Mouse (Mus musculus) hindbrain, embryonic 10.5 days (tissue): Measurements from ENCODE around the gene Plxna4. TPM values are rescaled to one million over a fixed set of nuclear protein-coding genes. Genes with fewer than 3 reads are reported as not detected.
A peak's percentile ranks its signal among the peaks of the same experiment; 100 is the strongest.

Experiments
- DNase-seq: peaks from one replicate; pipeline ENCODE4 v3.0.0-alpha.2; 2017; ENCODE audit warnings: low spot score
- H3K27ac ChIP-seq: fragments of 300-500 bp; sonication (generic); 2 replicates; pipeline ENCODE4 v1.5.1; 2016; ENCODE audit warnings: mild to moderate bottlenecking, moderate library complexity
- H3K27me3 ChIP-seq: fragments of 300-500 bp; sonication (generic); 2 replicates; pipeline ENCODE4 v1.6.1; 2016; ENCODE audit warnings: mild to moderate bottlenecking; ENCODE audit not compliant: poor library complexity, insufficient read depth, severe bottlenecking
- H3K36me3 ChIP-seq: fragments of 300-500 bp; sonication (generic); 2 replicates; pipeline ENCODE4 v1.6.1; 2016; ENCODE audit warnings: mild to moderate bottlenecking, moderate library complexity
- H3K4me1 ChIP-seq: fragments of 300-500 bp; sonication (generic); replicated peaks from 2 replicates; pipeline ENCODE4 v1.6.1; 2016; ENCODE audit warnings: mild to moderate bottlenecking
- H3K4me3 ChIP-seq: fragments of 300-500 bp; sonication (generic); 2 replicates; pipeline ENCODE4 v1.5.1; 2016; ENCODE audit warnings: mild to moderate bottlenecking, moderate library complexity
- H3K9me3 ChIP-seq: fragments of 300-500 bp; sonication (generic); 2 replicates; pipeline ENCODE4 v1.6.1; 2016; ENCODE audit warnings: mild to moderate bottlenecking, moderate library complexity
- WGBS: fragments of 180-500 bp; shearing (Covaris S2); methylation state at CpG from one replicate; pipeline ENCODE4 v1.1.7; 2016; 5-methylcytosine and 5-hydroxymethylcytosine counted together
- polyA plus RNA-seq: library from polyadenylated mRNA; unstranded; fragments of >200 nt; fragmentation: Nextera tagmentation; extraction: Ambion mirVana; gene quantifications from 2 replicates; pipeline ENCODE4 v1.2.1, GENCODE M21; 2016

The Plxna4 gene
- polyA plus RNA-seq, 1 experiment from 2014 or later = 3.8 TPM

DNA sequence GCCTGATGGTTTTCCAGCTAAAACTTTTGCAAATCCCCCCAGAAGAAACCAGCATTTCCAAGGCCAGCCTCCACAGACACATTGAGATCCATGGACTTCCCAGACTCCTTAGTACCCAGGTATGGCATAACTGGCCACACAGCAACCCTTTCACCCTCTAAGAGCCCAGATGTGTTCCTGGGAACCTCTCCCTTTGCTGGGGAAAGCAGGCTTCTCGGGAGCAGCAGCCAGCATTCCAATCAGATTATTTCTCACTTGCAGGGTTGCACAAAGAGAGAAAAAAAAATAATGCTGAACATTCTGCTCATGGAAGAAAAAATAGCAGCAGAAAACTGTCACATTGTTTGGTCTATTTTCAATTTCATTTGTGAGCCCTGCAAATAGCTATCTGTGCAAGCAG lies 178.4 kb downstream of the Plxna4 start:
- 62% methylated on average over 1 of the region's 1 CpGs for WGBS
- Histone ChIP-seq H3K27ac (no peak overlapping the region), H3K4me3 (no peak overlapping the region), H3K9me3 (no peaks in the 10 kb centered on the region), H3K27me3 (no peaks in the 10 kb centered on the region), H3K4me1 (peaks cover 22% of the 10 kb centered on the region), H3K36me3 (no peaks in the 10 kb centered on the region)
- no peak for DNase-seq

DNA sequence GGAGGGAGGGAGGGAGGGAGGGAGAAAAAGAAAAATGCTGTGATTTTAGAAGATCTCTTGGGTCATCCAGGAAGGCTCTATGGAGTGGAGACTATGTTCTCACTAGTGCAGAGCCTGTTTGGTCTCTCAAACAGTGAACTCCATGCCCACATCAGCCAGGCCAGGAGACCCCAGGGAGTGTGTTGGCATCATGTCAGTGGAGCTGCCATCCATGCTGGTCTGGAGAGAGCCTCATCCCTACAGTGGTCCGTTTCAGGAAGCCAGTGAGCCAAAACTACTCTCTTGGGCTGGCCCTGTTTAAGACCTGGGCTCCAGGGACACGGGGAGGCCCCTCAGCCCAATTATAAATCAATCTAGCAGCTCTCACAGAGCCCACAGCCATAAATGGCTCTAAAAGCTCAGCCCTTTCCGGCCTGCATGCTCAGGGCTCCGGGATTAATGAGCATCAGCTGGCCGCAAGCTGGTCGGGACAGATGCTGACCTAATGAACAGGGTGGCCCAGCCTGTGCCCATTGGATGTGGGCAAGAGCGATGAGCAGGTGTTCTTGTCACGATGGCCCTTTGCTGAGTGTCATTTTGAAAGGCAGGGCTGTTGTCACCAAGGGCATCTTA lies 180.3 kb downstream of the Plxna4 start:
- H3K27me3 ChIP-seq = no peaks in the 10 kb centered on the region
- DNase-seq = peak; percentile 47
- no peak overlapping the region for H3K27ac ChIP-seq
- H3K36me3 ChIP-seq = no peaks in the 10 kb centered on the region
- WGBS = 74% methylated on average over 8 of the region's 8 CpGs
- H3K9me3 ChIP-seq = no peaks in the 10 kb centered on the region
- H3K4me3 ChIP-seq = no peak overlapping the region
- peaks cover 17% of the 10 kb centered on the region for H3K4me1 ChIP-seq

DNA sequence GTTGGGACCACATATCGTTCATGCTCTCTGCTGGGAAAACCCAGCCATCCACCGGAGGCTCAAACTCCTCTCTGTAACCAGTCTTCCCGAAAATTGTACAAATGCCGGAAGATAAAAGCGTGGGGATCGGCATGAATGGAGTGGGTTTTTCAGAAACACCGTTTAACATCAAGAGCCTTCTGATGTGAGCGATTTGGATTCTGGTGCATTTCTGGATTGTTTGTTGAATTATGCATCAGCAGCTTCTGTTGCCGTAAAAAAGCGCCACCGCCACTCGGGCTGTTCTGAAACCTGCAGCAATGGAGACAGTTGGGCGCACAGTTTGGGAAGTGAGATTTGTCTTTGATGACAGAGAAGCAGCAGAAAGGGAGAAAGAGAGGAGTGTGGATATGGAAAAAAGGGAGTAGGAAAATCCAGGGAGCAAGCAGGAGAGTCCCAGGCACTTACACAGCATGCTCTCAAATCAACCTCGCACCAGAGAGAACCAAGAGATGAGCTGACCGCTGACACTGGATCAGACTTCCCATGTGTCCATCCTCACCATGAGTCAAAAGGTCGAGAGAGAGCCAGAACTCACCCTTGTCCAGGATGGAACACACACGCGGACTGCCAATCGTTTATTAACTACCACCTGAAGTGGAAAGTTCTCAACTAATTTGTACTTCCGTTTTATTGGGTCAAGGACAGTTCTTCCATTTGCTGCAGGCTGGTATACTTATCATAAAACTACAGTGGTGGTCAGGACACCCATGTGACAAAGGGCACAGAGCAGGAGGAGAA lies 181.5 kb downstream of the Plxna4 start:
- H3K4me3 ChIP-seq = no peak overlapping the region
- no peaks in the 10 kb centered on the region for H3K27me3 ChIP-seq
- H3K9me3 ChIP-seq = no peaks in the 10 kb centered on the region
- DNase-seq = no peak
- H3K4me1 ChIP-seq = peaks cover 9% of the 10 kb centered on the region
- H3K27ac ChIP-seq = no peak overlapping the region
- H3K36me3 ChIP-seq = no peaks in the 10 kb centered on the region
- 90% methylated on average over 20 of the region's 20 CpGs for WGBS

DNA sequence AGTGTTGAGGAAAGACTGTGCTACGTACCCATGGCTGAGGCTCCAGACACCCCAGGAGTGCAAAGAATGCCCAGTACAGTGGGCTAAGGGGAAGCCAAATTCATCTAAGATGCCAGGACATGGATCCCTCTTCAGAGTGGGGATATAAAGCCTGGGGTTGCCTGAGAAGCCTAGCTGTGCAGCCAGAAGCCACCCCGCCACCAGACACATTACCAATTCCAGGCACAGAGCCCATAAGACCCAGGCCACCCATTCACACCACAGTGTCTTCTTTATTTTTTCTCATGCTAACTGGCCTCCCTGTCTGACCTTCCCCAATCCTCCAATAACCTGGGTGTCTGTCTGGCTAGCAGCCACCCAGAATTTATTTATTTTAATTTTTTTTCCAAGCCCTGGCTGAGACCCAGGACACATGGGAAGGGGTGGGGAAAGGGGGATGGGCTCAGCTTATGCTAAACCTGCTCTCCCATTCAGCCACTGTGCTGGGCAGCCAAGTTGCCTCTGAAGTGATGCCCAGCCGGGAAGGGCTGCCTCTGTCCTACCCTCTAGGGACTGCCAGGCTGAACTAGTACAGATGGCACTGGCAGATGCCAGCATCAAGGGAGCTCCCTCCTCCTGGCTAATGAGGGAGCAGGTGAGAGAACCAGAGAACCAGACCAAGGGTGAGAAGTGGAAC lies 185.3 kb downstream of the Plxna4 start:
- H3K4me3 ChIP-seq = no peak overlapping the region
- peaks cover 3% of the 10 kb centered on the region for H3K4me1 ChIP-seq
- H3K36me3 ChIP-seq = no peaks in the 10 kb centered on the region
- H3K27ac ChIP-seq = no peak overlapping the region
- WGBS = 82% methylated on average over 3 of the region's 3 CpGs
- H3K9me3 ChIP-seq = no peaks in the 10 kb centered on the region
- DNase-seq = no peak
- H3K27me3 ChIP-seq = no peaks in the 10 kb centered on the region

DNA sequence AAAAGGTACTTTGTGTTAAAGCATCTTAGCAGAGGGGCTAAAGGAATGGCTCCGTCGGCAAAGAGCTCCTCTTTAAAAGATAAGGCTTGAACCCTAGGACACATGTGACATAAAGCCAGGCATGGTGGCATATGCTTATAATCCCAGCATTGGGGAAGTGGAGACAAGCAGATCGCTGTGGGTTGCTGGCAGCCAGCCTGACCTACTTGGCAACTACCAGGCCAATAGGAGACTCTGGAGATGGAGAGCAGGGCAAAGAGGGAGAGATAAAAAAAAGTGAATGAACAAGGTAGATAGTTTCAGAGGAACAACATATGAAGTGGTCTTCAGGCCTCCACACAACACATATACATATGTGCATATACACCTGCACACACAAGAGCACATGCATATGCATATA lies 189.7 kb downstream of the Plxna4 start:
- no peaks in the 10 kb centered on the region for H3K36me3 ChIP-seq
- H3K9me3 ChIP-seq = no peaks in the 10 kb centered on the region
- 87% methylated on average over 3 of the region's 3 CpGs for WGBS
- H3K4me1 ChIP-seq = peaks cover 13% of the 10 kb centered on the region
- no peaks in the 10 kb centered on the region for H3K27me3 ChIP-seq
- DNase-seq = no peak
- no peak overlapping the region for H3K27ac ChIP-seq
- H3K4me3 ChIP-seq = no peak overlapping the region

DNA sequence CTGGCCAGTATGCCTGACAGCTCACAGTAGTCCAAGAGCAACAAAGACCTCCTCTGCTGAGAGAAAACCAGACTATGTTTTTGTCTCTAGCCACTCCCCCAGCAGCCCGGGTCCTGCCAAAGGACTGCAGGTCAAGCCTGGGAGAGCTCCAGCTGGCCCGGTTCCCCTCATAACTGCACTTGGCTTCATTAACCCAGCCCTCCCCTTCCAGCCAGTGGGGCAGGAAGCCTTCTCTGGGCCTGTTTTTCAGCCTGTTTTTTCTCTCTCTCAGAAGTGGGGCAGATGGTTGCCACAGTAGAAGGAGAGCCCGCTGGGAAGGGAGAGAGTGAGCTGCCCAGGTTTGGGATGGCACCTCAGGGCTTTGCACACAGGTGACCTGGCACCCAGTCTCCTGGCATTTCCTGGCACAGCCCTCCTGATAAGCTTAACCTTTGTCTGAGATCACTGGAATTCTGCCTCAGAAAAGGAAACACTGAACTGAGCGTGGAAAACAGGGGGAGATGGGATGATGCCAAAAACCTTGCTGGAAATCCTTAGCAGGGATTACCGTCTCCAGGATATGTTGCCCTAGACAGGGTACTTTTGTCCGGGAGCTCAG lies 190.8 kb downstream of the Plxna4 start:
- H3K27ac ChIP-seq = peak overlapping the region; percentile 64
- no peaks in the 10 kb centered on the region for H3K27me3 ChIP-seq
- WGBS = 54% methylated on average over 6 of the region's 6 CpGs
- no peaks in the 10 kb centered on the region for H3K9me3 ChIP-seq
- H3K36me3 ChIP-seq = no peaks in the 10 kb centered on the region
- peaks cover 13% of the 10 kb centered on the region for H3K4me1 ChIP-seq
- no peak overlapping the region for H3K4me3 ChIP-seq
- DNase-seq = peak; percentile 45

DNA sequence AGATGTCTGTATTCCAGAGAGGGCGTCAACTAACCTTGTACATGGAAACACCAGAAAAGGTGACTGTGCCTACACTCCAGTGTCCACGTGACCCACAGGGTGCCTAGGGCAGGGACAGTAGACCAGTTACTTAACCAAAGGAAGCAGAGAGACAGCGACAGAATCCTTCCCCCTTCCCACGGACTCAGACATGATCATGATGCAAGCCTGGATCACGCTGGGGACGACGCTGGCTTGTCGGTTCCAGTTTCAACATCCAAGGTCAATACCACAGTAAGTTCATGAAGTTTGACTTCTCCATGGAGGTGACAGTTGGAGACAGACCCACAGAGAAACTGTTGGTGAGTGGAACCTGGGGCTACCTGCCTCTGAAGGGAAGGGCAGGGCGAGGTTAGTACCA lies 192.6 kb downstream of the Plxna4 start:
- Histone ChIP-seq H3K4me3 (no peak overlapping the region), H3K27me3 (no peaks in the 10 kb centered on the region), H3K27ac (no peak overlapping the region), H3K4me1 (peaks cover 17% of the 10 kb centered on the region), H3K9me3 (no peaks in the 10 kb centered on the region), H3K36me3 (no peaks in the 10 kb centered on the region)
- WGBS = 89% methylated on average over 9 of the region's 9 CpGs
- no peak for DNase-seq

DNA sequence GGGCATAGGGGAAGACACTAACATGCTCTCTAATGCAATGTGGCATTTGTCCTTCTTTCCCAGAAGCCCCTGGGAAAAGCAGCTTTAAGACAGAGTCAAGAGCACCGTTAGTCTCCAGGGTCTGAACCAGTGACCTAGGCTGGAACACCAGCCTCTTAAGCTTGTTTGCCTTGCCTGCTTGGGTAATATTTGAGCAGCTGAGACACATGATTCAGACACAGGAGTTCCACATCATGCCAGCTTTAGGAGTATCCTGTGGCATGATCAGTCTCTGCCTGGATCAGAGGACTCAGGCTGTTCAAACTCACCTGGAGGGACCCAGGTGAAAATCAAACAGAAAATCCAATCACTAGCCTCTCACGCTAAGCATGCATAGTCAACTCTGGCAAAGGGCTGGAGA lies 195.7 kb downstream of the Plxna4 start:
- WGBS = 78% methylated on average over 2 of the region's 2 CpGs
- Histone ChIP-seq H3K27ac (no peak overlapping the region), H3K9me3 (no peaks in the 10 kb centered on the region), H3K27me3 (no peaks in the 10 kb centered on the region), H3K4me3 (no peak overlapping the region), H3K36me3 (no peaks in the 10 kb centered on the region), H3K4me1 (peaks cover 16% of the 10 kb centered on the region)
- no peak for DNase-seq

DNA sequence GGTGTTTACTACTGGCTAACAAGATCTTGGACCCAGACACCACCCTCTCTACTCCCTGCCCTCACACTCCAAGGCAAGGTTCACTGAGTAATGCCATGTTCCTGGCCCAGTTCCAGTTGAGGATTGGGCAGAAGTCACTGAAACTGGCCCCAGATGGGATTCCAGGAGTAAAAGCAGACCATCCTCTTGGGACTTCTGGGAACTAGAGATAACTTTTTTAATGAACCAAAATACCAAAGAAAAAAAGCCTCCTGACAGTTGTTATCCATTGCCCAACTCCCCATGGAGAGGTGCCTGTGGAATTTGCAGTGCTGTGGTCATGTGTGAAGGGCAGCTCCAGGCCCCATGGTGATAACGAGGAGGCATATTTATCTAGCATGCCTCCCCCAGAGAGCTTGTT lies 199.7 kb downstream of the Plxna4 start:
- Histone ChIP-seq H3K9me3 (no peaks in the 10 kb centered on the region), H3K4me3 (no peak overlapping the region), H3K36me3 (no peaks in the 10 kb centered on the region), H3K27me3 (no peaks in the 10 kb centered on the region), H3K27ac (no peak overlapping the region), H3K4me1 (0 out of 2 replicates have a peak, but pooled peaks cover 11% of the 10 kb centered on the region)
- 62% methylated on average over 1 of the region's 1 CpGs for WGBS
- DNase-seq = no peak

DNA sequence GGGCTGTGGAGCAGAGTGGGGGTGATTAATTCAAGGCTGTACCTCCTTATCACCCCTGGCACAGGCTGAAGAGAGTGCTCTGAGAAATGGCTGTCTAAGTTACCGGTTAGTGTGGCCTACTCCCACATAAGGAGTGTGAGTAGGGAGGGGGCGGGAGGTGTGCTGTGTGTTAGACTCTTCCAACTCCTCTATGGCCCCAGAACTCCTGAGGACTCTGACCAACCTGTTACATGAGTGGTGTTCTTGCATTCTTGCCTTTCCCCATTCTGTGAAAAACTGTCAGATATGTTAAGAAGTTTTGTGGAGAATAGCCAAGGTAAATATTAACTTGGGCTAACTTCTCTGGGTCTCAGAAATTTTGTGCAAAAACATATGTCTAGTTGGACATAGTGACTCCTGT lies 201.1 kb downstream of the Plxna4 start:
- DNase-seq = no peak
- Histone ChIP-seq H3K4me1 (0 out of 2 replicates have a peak, but pooled peaks cover 11% of the 10 kb centered on the region), H3K9me3 (no peaks in the 10 kb centered on the region), H3K27ac (no peak overlapping the region), H3K36me3 (no peaks in the 10 kb centered on the region), H3K27me3 (no peaks in the 10 kb centered on the region), H3K4me3 (no peak overlapping the region)
- WGBS = 90% methylated on average over 2 of the region's 2 CpGs

DNA sequence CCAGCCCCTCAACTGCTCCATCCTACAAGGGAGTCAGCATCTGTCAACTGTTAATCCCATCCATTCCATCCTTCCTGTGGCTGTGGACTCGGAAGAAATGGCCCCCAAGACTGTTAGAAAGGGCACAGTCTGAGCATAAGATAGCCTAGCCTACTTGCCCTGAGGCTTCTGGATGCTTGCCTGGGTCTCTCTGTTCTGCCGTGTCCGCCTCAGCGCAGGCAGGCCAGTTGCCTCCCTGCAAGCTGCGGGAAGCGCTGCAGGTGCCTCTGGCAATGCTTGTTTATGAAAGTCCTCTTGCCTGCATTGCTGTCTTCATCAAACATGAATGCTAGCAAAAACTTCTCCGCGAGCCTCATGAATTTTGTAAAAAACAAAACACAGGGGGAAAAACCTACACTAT lies 203.1 kb downstream of the Plxna4 start:
- H3K9me3 ChIP-seq = no peaks in the 10 kb centered on the region
- H3K27ac ChIP-seq = no peak overlapping the region
- no peaks in the 10 kb centered on the region for H3K27me3 ChIP-seq
- no peaks in the 10 kb centered on the region for H3K36me3 ChIP-seq
- H3K4me1 ChIP-seq = 0 out of 2 replicates have a peak, but pooled peaks cover 15% of the 10 kb centered on the region
- DNase-seq = no peak
- no peak overlapping the region for H3K4me3 ChIP-seq
- WGBS = 83% methylated on average over 8 of the region's 8 CpGs

DNA sequence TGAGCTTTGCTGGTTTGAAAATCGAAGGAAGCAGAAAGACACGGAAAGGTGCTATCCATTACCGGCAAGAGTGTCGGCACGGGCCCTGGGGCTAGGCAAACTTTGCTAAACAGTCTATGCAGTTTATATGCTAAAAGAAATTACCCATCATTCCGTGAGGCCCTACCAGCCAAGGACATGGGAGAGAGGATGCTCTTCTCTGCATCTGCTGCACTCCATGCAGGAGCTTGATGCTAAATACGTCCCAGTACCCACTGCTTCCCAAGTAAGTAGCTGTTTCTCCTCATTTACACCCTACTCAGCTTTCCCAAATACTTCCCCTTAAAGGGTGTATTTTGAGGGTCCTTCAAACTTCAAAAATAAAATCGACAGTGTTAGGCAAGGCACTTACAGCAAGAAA lies 203.6 kb downstream of the Plxna4 start:
- Histone ChIP-seq H3K27me3 (no peaks in the 10 kb centered on the region), H3K9me3 (no peaks in the 10 kb centered on the region), H3K4me1 (0 out of 2 replicates have a peak, but pooled peaks cover 15% of the 10 kb centered on the region), H3K27ac (no peak overlapping the region), H3K4me3 (no peak overlapping the region), H3K36me3 (no peaks in the 10 kb centered on the region)
- WGBS = 86% methylated on average over 8 of the region's 8 CpGs
- DNase-seq = no peak

DNA sequence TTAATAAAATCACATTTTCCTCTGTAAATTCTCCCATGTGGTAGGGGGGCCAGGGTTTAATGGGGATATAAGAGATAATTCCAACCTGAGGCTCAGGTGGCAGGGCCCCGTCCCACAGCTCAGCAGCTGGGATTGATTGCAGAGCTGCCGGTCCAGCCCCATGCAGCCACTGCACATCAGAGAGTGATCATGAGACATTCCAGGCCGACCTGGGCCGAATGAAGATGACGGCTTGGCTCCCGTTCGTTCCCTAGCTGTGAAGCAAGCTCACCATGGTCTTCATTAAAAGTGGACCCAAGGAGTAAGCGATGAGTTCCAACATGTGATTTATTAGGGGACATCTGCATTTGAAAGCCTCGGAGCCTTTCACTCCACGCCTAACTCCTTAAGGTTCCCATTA lies 206.5 kb downstream of the Plxna4 start:
- Histone ChIP-seq H3K4me3 (no peak overlapping the region), H3K36me3 (no peaks in the 10 kb centered on the region), H3K27me3 (no peaks in the 10 kb centered on the region), H3K9me3 (no peaks in the 10 kb centered on the region), H3K4me1 (peaks cover 24% of the 10 kb centered on the region), H3K27ac (no peak overlapping the region)
- no peak for DNase-seq
- WGBS = 70% methylated on average over 10 of the region's 10 CpGs
